Mouse (Mus musculus) layer of hippocampus, adult 18-20 months (tissue): ENCODE measurements around the gene Bend4. TPM values are rescaled to one million over a fixed set of nuclear protein-coding genes. Genes with fewer than 3 reads are reported as not detected.

Source experiments
- DNase-seq, 2 experiments: peaks; one replicate each; pipeline ENCODE4 v3.0.0; 2022; ENCODE audit warnings: low spot score in 2 of 2
- long read RNA-seq: library from polyadenylated mRNA; stranded (forward); transcript quantifications from one replicate; pipeline ENCODE4 v2.0.0, GENCODE M21; 2021
- total RNA-seq, 2 experiments: library from RNA; stranded (reverse); gene quantifications; 2 replicates each; pipeline ENCODE4 v1.2.3; 2021

The Bend4 gene
- total RNA-seq: 1 to 10 TPM; 8.9 to 9.1 TPM
- long read RNA-seq, full-length matches to known transcripts: 3 of 5 reads
- long read RNA-seq, partial matches to known transcripts: 0 of 5 reads
- long read RNA-seq, other reads (novel, unspliced or antisense): 2 of 5 reads

GRCm38 (mm10) chr5:67427443-67428360, at the start of gene Bend4:
Bend4 (minus strand) TSS chr5:67428310.
- DNase-seq: peak; percentile 75 to 88

GRCm38 (mm10) chr5:67473723-67474122, 45.6 kb upstream of the Bend4 start:
- DNase-seq: peak; percentile 8 to 22

DNA sequence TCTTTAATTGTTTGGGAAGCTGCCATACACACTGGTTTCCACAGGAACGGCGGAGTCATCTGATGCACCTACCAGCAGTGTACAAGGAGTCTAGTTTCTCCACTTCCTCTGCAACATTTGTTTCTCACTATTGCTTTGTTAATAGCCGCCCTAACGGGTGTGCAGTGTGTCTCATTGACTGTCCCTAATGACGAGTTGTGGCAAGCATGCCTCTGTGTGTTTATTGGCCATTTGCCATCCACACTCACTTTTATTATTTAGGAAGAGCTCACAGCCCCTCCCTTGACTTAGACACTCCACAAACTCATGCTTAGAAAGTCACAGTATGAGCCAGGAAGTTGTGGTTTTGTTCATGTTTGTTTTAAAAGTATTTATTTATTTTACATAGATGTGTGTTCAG, 45.0 kb upstream of the Bend4 start:
- no peak for DNase-seq

DNA sequence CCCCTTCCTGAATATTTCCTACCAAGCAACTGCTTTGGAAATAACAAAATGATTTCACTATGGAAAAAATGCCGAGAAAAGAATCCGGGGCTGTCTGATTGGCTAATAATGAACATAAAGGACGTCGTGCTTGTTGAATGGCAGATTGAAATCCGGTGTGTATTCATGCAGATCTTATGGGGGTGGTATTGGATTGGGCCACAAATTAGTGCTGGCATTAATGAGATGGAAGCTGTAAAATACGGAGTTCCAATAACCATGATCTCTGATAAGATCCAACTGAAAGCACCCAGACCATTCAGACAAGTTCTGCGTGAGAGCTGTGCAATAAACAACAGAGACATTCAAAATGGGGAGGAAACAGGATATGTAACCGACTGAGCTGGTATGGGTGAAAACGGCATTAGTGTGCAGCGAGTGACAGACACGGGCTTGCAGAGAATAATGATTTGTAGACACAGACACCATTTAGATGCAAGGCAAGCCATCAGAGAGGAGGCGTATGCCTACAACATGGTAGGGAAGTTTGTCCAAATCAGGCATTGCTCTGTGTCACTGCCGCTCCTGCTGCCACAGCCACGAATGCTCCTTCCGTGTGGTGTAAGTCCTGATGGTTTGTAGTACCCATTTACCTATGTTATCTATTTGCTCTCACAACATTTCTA, 38.9 kb upstream of the Bend4 start:
- DNase-seq: peak; percentile 13 to 52

GRCm38 (mm10) chr5:67464899-67465298, 36.8 kb upstream of the Bend4 start:
- DNase-seq: no peak

- DNase-seq: no peak
Observed at GRCm38 (mm10) chr5:67463636-67464035, 35.5 kb upstream of the Bend4 start.

DNA sequence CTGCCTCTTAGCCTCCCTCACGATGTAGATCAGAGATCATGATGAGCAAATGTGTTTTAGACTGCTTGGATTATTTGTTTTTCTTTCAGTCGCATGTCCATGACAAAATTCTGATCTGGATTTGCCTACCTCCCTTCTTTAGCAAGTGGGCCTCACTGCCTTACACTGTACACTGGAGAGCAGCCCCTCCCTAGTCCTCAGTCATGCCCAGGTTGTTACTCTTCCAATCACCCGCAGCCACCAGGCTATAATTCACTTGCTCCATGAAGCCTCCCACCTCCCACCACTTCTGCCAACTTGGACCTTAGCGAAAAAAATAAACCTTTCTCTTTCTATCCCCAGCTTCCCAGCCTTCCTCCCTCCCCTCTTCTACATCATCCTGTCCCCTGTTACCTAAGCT, 34.2 kb upstream of the Bend4 start:
- no peak for DNase-seq

GRCm38 (mm10) chr5:67456841-67457240, 28.7 kb upstream of the Bend4 start:
- no peak for DNase-seq

- DNase-seq: no peak
Observed at GRCm38 (mm10) chr5:67454282-67454681, 26.2 kb upstream of the Bend4 start.

DNA sequence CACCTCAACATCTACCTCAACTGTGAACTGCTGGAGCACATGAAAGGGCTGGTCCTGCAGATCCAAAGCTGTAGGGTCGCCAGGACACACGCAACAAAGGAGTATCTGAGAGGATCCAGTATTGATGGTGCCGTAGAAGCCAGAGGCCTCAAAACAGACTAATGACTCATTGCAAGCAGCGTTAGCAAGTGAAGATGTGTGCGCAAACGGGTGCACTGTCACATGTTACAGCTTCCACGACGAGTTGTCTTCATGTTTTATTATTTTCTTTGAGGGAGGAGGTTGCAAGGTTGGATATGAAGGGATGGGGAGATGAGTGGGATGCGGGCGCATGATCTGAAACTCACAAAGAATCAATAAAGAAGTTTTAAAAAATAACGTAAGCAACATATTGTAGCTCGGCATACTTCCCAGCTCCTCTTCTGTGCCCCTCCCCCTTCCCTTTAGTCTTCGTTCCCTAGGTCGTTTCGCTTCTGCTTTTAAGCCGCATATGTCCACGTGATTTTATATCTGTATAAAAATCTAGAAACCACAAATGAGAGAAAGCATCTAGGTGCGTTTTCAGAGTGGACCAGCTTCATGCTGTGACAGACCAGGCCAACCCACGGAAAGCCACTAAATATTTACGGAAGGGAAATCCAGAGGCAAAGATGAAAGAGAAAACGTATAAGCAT, 22.0 kb upstream of the Bend4 start:
- DNase-seq: no peak

GRCm38 (mm10) chr5:67446526-67446925, 18.4 kb upstream of the Bend4 start:
- DNase-seq: peak in 1 of 2 experiments; percentile 13

DNA sequence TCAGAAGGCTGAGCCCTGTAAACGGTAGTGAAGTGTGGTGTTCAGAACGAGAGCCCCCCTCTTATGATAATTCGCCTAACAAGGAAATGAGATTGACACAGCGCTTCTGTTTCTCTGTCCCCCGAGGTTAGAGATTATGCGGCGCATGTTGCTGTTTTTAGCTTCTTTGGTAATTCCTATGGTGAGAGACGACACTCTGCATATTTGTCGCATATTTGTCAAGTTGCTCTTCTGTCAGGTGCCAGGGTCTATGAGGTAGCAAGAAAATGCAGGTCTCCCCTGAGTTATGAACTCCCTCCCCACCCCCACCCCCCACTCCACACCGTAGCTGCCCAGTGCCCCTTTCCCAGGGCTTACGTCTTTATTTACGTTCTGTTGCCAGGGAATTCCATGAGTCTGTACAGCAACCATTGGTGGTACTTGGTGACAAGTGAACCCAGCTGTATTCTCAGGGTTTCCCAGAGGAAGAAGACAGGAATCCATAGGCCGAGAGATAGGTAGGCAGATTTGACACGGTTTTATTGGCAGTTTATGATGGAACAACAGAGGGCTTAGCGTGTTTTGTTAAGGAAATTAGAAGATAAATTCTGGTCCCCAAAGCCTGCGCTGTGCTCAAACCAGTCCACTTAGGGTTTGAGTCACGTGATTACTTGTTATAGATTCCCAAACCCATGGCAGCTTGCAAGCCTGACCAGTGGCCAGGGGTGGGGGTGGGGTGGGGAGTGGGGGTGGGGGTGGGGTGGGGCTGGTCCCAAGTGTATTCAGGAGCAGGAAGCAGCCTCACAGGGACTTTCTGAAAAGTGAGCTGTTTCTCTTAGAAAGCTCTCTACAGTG, 16.3 kb upstream of the Bend4 start:
- no peak for DNase-seq

DNA sequence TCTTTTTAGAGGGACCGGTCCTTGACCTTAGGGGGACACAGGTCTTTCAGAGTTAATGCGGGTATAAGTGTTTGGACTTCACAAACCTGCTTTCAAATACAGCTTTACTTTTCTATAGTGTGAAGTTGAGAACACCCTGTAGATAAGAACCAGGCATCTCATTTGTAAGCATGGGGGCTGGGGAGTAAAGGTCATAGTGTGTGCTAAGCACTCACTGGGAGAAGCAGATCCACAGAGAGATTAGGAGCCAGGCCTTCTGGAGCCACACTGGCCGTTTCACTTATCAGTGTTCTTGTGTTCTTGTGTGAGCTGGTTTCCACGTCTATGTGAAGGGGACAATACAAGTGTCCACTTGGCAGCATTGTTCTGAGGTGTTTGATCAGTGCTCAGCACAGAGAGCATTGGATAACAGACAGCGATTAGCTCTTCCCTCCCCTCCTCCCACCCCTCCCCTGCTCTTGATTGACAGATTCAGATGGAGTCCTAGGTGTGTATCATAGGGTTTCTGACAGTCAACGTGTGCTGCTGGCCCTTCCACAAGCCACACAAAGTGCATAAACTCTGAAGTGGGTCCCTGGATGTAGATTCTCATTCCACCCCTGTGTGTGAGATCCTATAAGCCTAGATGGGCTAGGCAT, 14.8 kb upstream of the Bend4 start:
- no peak for DNase-seq

DNA sequence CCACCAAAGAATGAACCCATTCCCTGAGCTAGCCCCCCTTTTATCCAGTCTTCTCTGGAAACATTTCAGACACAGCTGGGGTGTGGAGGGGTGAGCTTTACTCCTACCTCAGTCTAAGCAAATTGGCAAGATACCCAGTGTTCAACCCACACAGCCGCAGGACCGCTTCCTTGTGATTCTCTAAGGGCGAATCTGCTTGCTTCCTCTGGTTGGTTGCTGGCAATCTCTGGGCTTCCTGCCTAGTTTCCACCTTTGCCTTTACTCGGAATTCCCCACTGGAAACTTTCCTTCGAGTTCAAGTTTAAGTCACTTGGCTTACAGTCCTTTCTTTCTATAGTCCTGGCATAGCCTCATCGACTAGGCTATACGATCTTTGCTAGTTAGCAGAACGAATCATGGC, 12.5 kb upstream of the Bend4 start:
- DNase-seq: no peak

GRCm38 (mm10) chr5:67437403-67437802, 9.3 kb upstream of the Bend4 start:
- no peak for DNase-seq

GRCm38 (mm10) chr5:67426478-67427442, 1.4 kb downstream of the Bend4 start:
- DNase-seq: peak in 1 of 2 experiments; percentile 6

DNA sequence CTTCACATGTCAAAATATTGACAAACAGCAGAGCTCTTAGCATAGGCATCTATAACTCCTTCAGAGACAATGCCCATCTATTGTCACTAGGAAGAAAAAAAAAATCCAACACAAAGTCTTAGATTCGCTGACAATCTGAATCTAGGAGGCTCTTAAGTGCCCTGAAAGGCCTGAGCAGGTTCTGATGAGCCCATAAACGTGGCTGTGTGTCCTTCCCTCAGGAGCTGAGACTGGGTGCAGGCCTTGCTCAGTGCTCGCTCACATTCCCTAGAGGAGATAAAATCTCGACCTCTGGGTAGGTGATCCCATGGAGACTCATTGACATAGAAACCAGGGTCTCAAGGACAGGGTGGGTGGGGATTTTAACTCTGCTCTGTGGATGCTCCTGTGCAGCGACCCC, 2.1 kb downstream of the Bend4 start:
- peak in 1 of 2 experiments; percentile 4 for DNase-seq

DNA sequence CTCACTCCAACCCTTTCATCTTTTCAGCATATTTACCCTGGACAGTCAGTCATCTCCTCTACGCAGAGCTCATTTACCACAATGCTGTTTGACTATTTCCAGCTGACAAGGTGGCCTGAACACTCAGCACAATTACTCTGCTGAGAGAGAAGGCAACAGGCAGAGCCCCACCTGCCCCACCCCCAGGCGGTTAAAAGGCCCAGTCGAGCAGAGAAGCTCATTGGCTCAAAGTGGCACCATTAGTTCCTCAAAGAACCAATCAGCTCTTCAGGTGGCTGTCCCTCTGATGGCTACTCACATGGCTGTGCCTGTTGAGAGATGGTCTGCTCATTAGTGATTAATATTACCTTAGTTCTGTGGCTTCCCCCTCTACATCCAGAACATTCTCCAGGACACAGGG, 3.5 kb downstream of the Bend4 start:
- no peak for DNase-seq

DNA sequence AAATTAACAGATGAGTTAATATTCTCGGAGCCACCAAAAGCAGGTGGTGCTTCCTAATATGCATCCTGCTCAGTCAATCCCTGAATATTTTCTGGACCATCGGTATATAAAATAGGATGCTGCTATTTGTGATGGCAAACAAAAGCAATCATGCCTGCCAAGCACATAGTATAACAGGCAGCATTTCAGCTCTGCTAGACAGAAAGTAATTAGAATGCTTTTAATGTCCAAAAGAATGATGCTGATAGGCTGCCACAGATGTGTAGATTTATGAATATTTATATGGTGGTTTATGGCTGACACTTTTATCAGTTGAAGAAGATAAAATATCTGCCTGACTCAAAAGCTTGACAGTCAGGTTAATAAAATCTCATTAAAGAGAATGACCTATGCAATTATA, 4.1 kb downstream of the Bend4 start:
- DNase-seq: no peak
